Comparison of ENCODE assay signal across 10 mouse cellular contexts in the genomic region with DNA sequence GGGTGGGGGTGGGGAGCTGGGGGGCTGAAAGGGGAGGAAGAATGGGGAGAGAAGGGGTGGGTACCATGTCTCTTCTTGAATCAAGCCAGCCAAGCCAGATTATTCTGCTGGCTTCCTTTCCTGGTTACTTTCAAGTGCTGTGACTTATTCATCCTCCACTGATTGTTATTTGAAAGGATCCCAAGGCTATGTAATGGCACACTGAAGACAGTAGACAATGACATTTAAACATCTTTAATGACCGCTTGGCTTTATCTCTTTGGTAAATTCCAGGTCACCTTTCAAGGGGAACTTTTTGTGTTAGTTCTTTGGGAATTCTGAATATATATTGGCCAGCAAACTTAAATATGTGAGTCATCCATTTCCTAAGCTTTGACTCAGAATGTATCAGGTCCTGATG. TPM values are rescaled to one million over a fixed set of nuclear protein-coding genes. Genes with fewer than 3 reads are reported as not detected.
DNase-seq lines count a peak whose midpoint lies in the region; ATAC-seq and TF ChIP-seq lines count a peak whose summit lies in the region.
"Had no signal": no experiment of that assay in that cellular context is flagged by ENCODE, and none has a peak within 500 bp of the region (broad histone marks: within the 10 kb centered on the region; RNA-seq: fewer than 3 reads in every experiment).

No protein-coding gene starts in this region.

- peaks cover 10% of the 10 kb centered on the region for H3K4me1 ChIP-seq in heart, embryonic 16.5 days (ENCODE audit: control insufficient read depth, insufficient read depth, low read length)
- H3K4me1 ChIP-seq in neural tube, embryonic 13.5 days (replicated peaks), result peaks cover 32% of the 10 kb centered on the region
- no peaks in the 10 kb centered on the region for H3K4me1 ChIP-seq in intestine, postnatal 0 days (replicated peaks; ENCODE audit: control insufficient read depth, insufficient read depth, low read length)
- no peaks in the 10 kb centered on the region for H3K4me1 ChIP-seq in stomach, postnatal 0 days (replicated peaks; ENCODE audit: control insufficient read depth, insufficient read depth)

- peak overlapping the region; percentile 24; the same call in 1 of the 2 replicates for H3K4me3 ChIP-seq in heart, embryonic 16.5 days (ENCODE audit: low read length)
- no peak overlapping the region for H3K4me3 ChIP-seq in neural tube, embryonic 13.5 days
- H3K4me3 ChIP-seq in intestine, postnatal 0 days (ENCODE audit: low read depth, low read length), result peak overlapping the region; percentile 48; the same call in 1 of the 2 replicates
- peak overlapping the region; percentile 50 for H3K4me3 ChIP-seq in stomach, postnatal 0 days (ENCODE audit: low read depth, low read length)

- no peak for TF ChIP-seq EP300 in stomach, postnatal 0 days (optimal IDR thresholded peaks at IDR 0.05)

- H3K36me3 ChIP-seq in heart, embryonic 16.5 days (ENCODE audit: control insufficient read depth, insufficient read depth), result no peaks in the 10 kb centered on the region
- no peaks in the 10 kb centered on the region for H3K36me3 ChIP-seq in neural tube, embryonic 13.5 days
- no peaks in the 10 kb centered on the region for H3K36me3 ChIP-seq in intestine, postnatal 0 days (ENCODE audit: control insufficient read depth, insufficient read depth)
- H3K36me3 ChIP-seq in stomach, postnatal 0 days (ENCODE audit: control insufficient read depth, insufficient read depth, low read length), result no peaks in the 10 kb centered on the region

- no peak overlapping the region for H3K27ac ChIP-seq in heart, embryonic 16.5 days (ENCODE audit: low read length)
- H3K27ac ChIP-seq in neural tube, embryonic 13.5 days (replicated peaks), result no peak overlapping the region
- no peak overlapping the region for H3K27ac ChIP-seq in intestine, postnatal 0 days (ENCODE audit: low read depth, low read length)
- H3K27ac ChIP-seq in stomach, postnatal 0 days (replicated peaks), result no peak overlapping the region

- WGBS in heart, embryonic 16.5 days, result 53% methylated on average over 1 of the region's 1 CpGs
- WGBS in neural tube, embryonic 13.5 days, result 52% methylated on average over 1 of the region's 1 CpGs
- WGBS in intestine, postnatal 0 days, result 77% methylated on average over 1 of the region's 1 CpGs
- WGBS in stomach, postnatal 0 days, result 68% methylated on average over 1 of the region's 1 CpGs

- ATAC-seq in heart, embryonic 16.5 days (replicated peaks; ENCODE audit: extremely low read depth, insufficient read depth, low FRiP score), result no peak
- no peak for ATAC-seq in neural tube, embryonic 13.5 days (ENCODE audit: low read depth)
- no peak for ATAC-seq in intestine, postnatal 0 days
- no peak for ATAC-seq in stomach, postnatal 0 days (ENCODE audit: low FRiP score, low TSS enrichment)

- DNase-seq in heart, adult 18-20 months, result no peak
- DNase-seq in neural tube, embryonic 10.5 days (ENCODE audit: extremely low spot score, low spot score), result no peak
- DNase-seq in stomach, postnatal 0 days (ENCODE audit: low spot score), result no peak
- DNase-seq in embryo, embryonic 11 days, result no peak
- no peak for DNase-seq in cerebellum, adult 9-11 months
- DNase-seq: thymus, postnatal 36 days had no signal

- H3K27me3 ChIP-seq in heart, embryonic 16.5 days (ENCODE audit: control insufficient read depth, insufficient read depth, low read length), result peaks cover 9% of the 10 kb centered on the region
- peaks cover 44% of the 10 kb centered on the region for H3K27me3 ChIP-seq in neural tube, embryonic 13.5 days
- peaks cover 15% of the 10 kb centered on the region for H3K27me3 ChIP-seq in intestine, postnatal 0 days (replicated peaks; ENCODE audit: control insufficient read depth, insufficient read depth, low read length)
- H3K27me3 ChIP-seq in stomach, postnatal 0 days (ENCODE audit: control insufficient read depth, insufficient read depth, low read length), result peaks cover 3% of the 10 kb centered on the region; the same call in 1 of the 2 replicates
- H3K27me3 ChIP-seq: CH12.LX had no signal

- H3K4me2 ChIP-seq in heart, embryonic 16.5 days (ENCODE audit: low read depth, low read length), result peak overlapping the region; percentile 93; the same call in 1 of the 2 replicates
- H3K4me2 ChIP-seq in neural tube, embryonic 13.5 days, result 0 out of 2 replicates have a peak overlapping the region, but pooled peaks have one; percentile 93
- H3K4me2 ChIP-seq in intestine, postnatal 0 days (replicated peaks; ENCODE audit: low read depth), result no peak overlapping the region
- peak overlapping the region; percentile 71; the same call in 1 of the 2 replicates for H3K4me2 ChIP-seq in stomach, postnatal 0 days (replicated peaks; ENCODE audit: low read depth)

- no peaks in the 10 kb centered on the region for H3K9me3 ChIP-seq in heart, embryonic 16.5 days (replicated peaks; ENCODE audit: control insufficient read depth, low read length)
- H3K9me3 ChIP-seq in neural tube, embryonic 13.5 days, result no peaks in the 10 kb centered on the region
- H3K9me3 ChIP-seq in intestine, postnatal 0 days (ENCODE audit: control insufficient read depth), result no peaks in the 10 kb centered on the region
- H3K9me3 ChIP-seq in stomach, postnatal 0 days (ENCODE audit: control insufficient read depth, low read length), result no peaks in the 10 kb centered on the region

- H3K9ac ChIP-seq in heart, embryonic 16.5 days (ENCODE audit: low read length), result no peak overlapping the region
- H3K9ac ChIP-seq in neural tube, embryonic 13.5 days, result no peak overlapping the region
- H3K9ac ChIP-seq in intestine, postnatal 0 days (ENCODE audit: low read depth, low read length), result no peak overlapping the region
- H3K9ac ChIP-seq in stomach, postnatal 0 days (ENCODE audit: low read length), result no peak overlapping the region

- TF ChIP-seq CTCF in intestine, postnatal 0 days (IDR thresholded peaks at IDR 0.05; ENCODE audit: low read depth), result no peak
- TF ChIP-seq CTCF in stomach, postnatal 0 days (IDR thresholded peaks at IDR 0.05; ENCODE audit: low read depth), result no peak

RNA-seq across cellular contexts. Expression of a gene that starts 47.1 kb away (rescaled TPM):
- polyA plus RNA-seq in heart, embryonic 16.5 days (2015; fragmentation: Nextera tagmentation; extraction: Ambion mirVana), result 0.80 and 2.0 TPM in 2 replicates
- total RNA-seq in heart, adult 18-20 months (2021), result under 1 TPM; 0.40 to 0.49 TPM
- polyA plus RNA-seq in neural tube, embryonic 13.5 days (2015; fragmentation: Nextera tagmentation; extraction: Ambion mirVana), result 1.3 and 2.2 TPM in 2 replicates
- polyA plus RNA-seq in intestine, postnatal 0 days (2015; fragmentation: Nextera tagmentation; extraction: Ambion mirVana), result 0.43 and 0.46 TPM in 2 replicates
- polyA plus RNA-seq in stomach, postnatal 0 days (2015; fragmentation: Nextera tagmentation; extraction: Ambion mirVana), result 1.2 and 1.3 TPM in 2 replicates
- total RNA-seq: CH12.LX had no signal
